Mouse (Mus musculus) lung, adult 2 months (tissue): ENCODE data around the gene Cfap61.

Experiments used
- CTCF ChIP-seq: fragments of 200-500 bp; IDR thresholded peaks from 2 replicates; pipeline ENCODE4 v1.5.1; 2011; ENCODE audit warnings: mild to moderate bottlenecking, low read length, control low read depth; ENCODE audit not compliant: insufficient read depth
- POLR2A ChIP-seq: fragments of 200-500 bp; IDR thresholded peaks from 2 replicates; pipeline ENCODE4 v1.6.1; 2011; ENCODE audit warnings: low read depth, mild to moderate bottlenecking, control low read depth, low read length, borderline replicate concordance; ENCODE audit errors: extremely low read depth

GRCm38 (mm10) chr2:146117191-146117914, 182.8 kb downstream of the Cfap61 start:
- TF ChIP-seq POLR2A (no peak), CTCF (no peak)
